Mouse (Mus musculus) kidney, adult 2 months (tissue): ENCODE measurements around the gene Pla2g4d.

Source experiments
- CTCF ChIP-seq: fragments of 200-500 bp; conservative IDR thresholded peaks from 2 replicates; pipeline ENCODE4 v1.5.1; 2011; ENCODE audit warnings: low read depth, mild to moderate bottlenecking, control low read depth, low read length, moderate library complexity, mixed read lengths; ENCODE audit not compliant: insufficient read depth, insufficient read length
- POLR2A ChIP-seq: fragments of 200-500 bp; IDR thresholded peaks from one replicate; pipeline ENCODE4 v1.6.1; 2011; ENCODE audit warnings: low read depth, low read length, control low read depth

DNA sequence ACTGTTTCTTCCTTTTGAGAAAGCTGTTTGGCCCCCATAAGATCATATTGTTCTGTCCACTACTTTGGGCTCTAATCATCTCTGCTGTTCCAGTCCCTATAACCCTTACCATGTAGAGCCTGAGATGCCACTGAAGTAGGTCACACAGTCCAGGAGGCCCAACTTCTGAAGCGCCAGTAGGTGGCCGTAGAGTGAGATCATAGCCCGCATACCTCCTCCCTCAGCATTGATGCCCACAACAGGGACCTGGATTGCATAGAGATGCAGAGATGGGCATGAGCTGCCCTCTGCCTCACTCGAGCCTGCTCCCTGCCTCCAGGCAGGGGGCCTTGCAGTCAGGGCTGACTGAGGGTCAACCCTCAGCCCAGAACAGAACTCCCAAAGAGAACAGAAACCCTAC is 12.0 kb downstream of the Pla2g4d start:
- no peak for TF ChIP-seq CTCF
- TF ChIP-seq POLR2A, result no peak
